Mouse (Mus musculus) myocyte (in vitro differentiated cells): ENCODE data around the gene Pigt.

Experiments used
- CEBPB ChIP-seq: IDR thresholded peaks from 2 replicates; pipeline ENCODE4 v1.6.1; 2011; ENCODE audit warnings: mild to moderate bottlenecking, moderate library complexity; ENCODE audit not compliant: poor library complexity, insufficient read depth, severe bottlenecking
- MYOG ChIP-seq, 3 experiments: IDR thresholded peaks; one replicate each; pipeline ENCODE4 v1.6.1; 2011; ENCODE audit warnings: control low read depth in 2 of 3, low read depth in 2 of 3, mild to moderate bottlenecking in 2 of 3; ENCODE audit not compliant: insufficient read length in 2 of 3, control insufficient read depth in 1 of 3, insufficient read depth in 1 of 3
- POLR2A ChIP-seq: IDR thresholded peaks from one replicate; pipeline ENCODE4 v1.6.1; 2011; ENCODE audit warnings: low read depth, mild to moderate bottlenecking, control low read depth, moderate library complexity; ENCODE audit not compliant: insufficient read length
- TCF12 ChIP-seq: IDR thresholded peaks from one replicate; pipeline ENCODE4 v1.6.1; 2011; ENCODE audit warnings: mild to moderate bottlenecking, control low read depth; ENCODE audit not compliant: poor library complexity, insufficient read depth, severe bottlenecking
- USF1 ChIP-seq: IDR thresholded peaks from one replicate; pipeline ENCODE4 v1.6.1; 2011; ENCODE audit warnings: low read depth, mild to moderate bottlenecking, control low read depth, moderate library complexity

DNA sequence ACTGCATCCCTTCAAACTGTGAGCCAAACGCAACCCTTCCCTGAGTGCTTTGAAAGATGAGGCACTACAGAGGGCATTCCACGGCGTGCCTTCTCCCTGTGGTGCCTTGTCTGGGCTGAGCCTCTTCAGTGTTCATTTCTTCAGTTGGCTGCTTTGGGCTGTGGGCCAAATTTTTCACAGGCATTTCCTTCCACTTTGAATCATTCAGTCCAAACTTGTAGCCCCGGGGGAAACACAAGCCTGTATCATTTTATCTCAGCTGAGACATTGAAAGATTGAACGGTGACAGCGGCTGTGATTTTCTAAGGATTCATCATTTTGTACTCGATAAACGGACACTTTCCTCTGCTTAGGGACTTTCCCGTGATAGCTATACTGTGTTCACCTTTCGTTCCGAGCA, 19.3 kb downstream of the Pigt start:
- TF ChIP-seq POLR2A (no peak), TCF12 (no peak), MYOG (IDR thresholded peaks at IDR 0.05; ENCODE audit: control insufficient read depth in 1 of 3, insufficient read depth in 1 of 3, insufficient read length in 2 of 3, low read depth in 2 of 3) (no peak), CEBPB (no peak), USF1 (no peak)
